Mouse (Mus musculus): ENCODE results near the gene Epor. TPM values are rescaled to one million over a fixed set of nuclear protein-coding genes. Genes with fewer than 3 reads are reported as not detected.

Gene Epor
- total and polyA plus RNA-seq, 3 experiments = 1.1 to 2.5 (median 1.4) TPM

- no peak for TF ChIP-seq POLR2A (IDR thresholded peaks at IDR 0.05; ENCODE audit: insufficient read depth, low read depth, low read length)
- TF ChIP-seq EP300 (IDR thresholded peaks at IDR 0.05; ENCODE audit: insufficient read depth, low read depth, low read length) = no peak
- no peak for TF ChIP-seq CTCF (IDR thresholded peaks at IDR 0.05)
Measured at GRCm38 (mm10) chr9:21938234-21938855, 25.0 kb downstream of the Epor start.

GRCm38 (mm10) chr9:21937711-21938175, 25.6 kb downstream of the Epor start:
- Histone ChIP-seq H3K36me3 (ENCODE audit: control insufficient read depth, insufficient read depth, low read length) (no peaks in the 10 kb centered on the region), H3K27ac (no peak overlapping the region), H3K27me3 (ENCODE audit: control insufficient read depth, insufficient read depth, low read length) (no peaks in the 10 kb centered on the region), H3K4me1 (ENCODE audit: control insufficient read depth, insufficient read depth, low read length) (no peaks in the 10 kb centered on the region), H3K79me2 (replicated peaks; ENCODE audit: control insufficient read depth, insufficient read depth, low read length) (no peaks in the 10 kb centered on the region), H3K4me3 (no peak overlapping the region), H3K9ac (ENCODE audit: low read depth, low read length) (no peak overlapping the region)
- no peak for DNase-seq
- intact Hi-C loops (cut with DNase I) = no loop called here
- WGBS = 92% methylated on average over 4 of the region's 4 CpGs
- TF ChIP-seq POLR2A (IDR thresholded peaks at IDR 0.05; ENCODE audit: insufficient read depth, low read depth, low read length) (no peak), CTCF (IDR thresholded peaks at IDR 0.05) (no peak), EP300 (IDR thresholded peaks at IDR 0.05; ENCODE audit: insufficient read depth, low read depth, low read length) (no peak)

More at GRCm38 (mm10) chr9:21938234-21938855, 25.0 kb downstream of the Epor start:
- no peak overlapping the region for H3K27ac ChIP-seq
- H3K4me1 ChIP-seq (ENCODE audit: control insufficient read depth, insufficient read depth, low read length) = no peaks in the 10 kb centered on the region
- H3K79me2 ChIP-seq (replicated peaks; ENCODE audit: control insufficient read depth, insufficient read depth, low read length) = no peaks in the 10 kb centered on the region
- intact Hi-C loops (cut with DNase I) = no loop called here
- no peaks in the 10 kb centered on the region for H3K36me3 ChIP-seq (ENCODE audit: control insufficient read depth, insufficient read depth, low read length)
- no peak overlapping the region for H3K9ac ChIP-seq (ENCODE audit: low read depth, low read length)
- H3K27me3 ChIP-seq (ENCODE audit: control insufficient read depth, insufficient read depth, low read length) = peaks cover under 1% of the 10 kb centered on the region; the same call in 1 of the 2 replicates
- DNase-seq = no peak
- 83% methylated on average over 4 of the region's 4 CpGs for WGBS
- H3K4me3 ChIP-seq = no peak overlapping the region

- H3K9ac ChIP-seq (ENCODE audit: low read depth, low read length) = peak within 1 kb of the TSS; percentile 70
- peak; percentile 93 to 94 for DNase-seq
- no peaks in the 10 kb centered on the region for H3K4me1 ChIP-seq (ENCODE audit: control insufficient read depth, insufficient read depth, low read length)
- no peaks in the 10 kb centered on the region for H3K27me3 ChIP-seq (ENCODE audit: control insufficient read depth, insufficient read depth, low read length)
- H3K36me3 ChIP-seq (ENCODE audit: control insufficient read depth, insufficient read depth, low read length) = no peaks in the 10 kb centered on the region
- peak within 1 kb of the TSS; percentile 51 for H3K4me3 ChIP-seq
- WGBS = 3% methylated on average over 43 of the region's 43 CpGs
- no peaks in the 10 kb centered on the region for H3K79me2 ChIP-seq (replicated peaks; ENCODE audit: control insufficient read depth, insufficient read depth, low read length)
- H3K27ac ChIP-seq = no peak within 1 kb of the TSS; the same call in 1 of the 2 replicates
- TF ChIP-seq EP300 (IDR thresholded peaks at IDR 0.05; ENCODE audit: insufficient read depth, low read depth, low read length) (no peak), POLR2A (IDR thresholded peaks at IDR 0.05; ENCODE audit: insufficient read depth, low read depth, low read length) (no peak), CTCF (IDR thresholded peaks at IDR 0.05) (0 out of 2 replicates have a peak, but pooled peaks have one; percentile 5)
- intact Hi-C loops (cut with DNase I) = no loop called here
Measured at GRCm38 (mm10) chr9:21936692-21937570, 26.4 kb downstream of the Epor start, which contains the start of gene Plppr2. Gene Plppr2, plus strand, starts transcription at chr9:21937033.

GRCm38 (mm10) chr9:21935466-21936131, 27.7 kb downstream of the Epor start:
- Histone ChIP-seq H3K36me3 (ENCODE audit: control insufficient read depth, insufficient read depth, low read length) (no peaks in the 10 kb centered on the region), H3K27ac (no peak overlapping the region), H3K9ac (ENCODE audit: low read depth, low read length) (no peak overlapping the region), H3K79me2 (replicated peaks; ENCODE audit: control insufficient read depth, insufficient read depth, low read length) (no peaks in the 10 kb centered on the region), H3K27me3 (ENCODE audit: control insufficient read depth, insufficient read depth, low read length) (no peaks in the 10 kb centered on the region), H3K4me1 (ENCODE audit: control insufficient read depth, insufficient read depth, low read length) (no peaks in the 10 kb centered on the region; the same call in 1 of the 2 replicates), H3K4me3 (no peak overlapping the region)
- DNase-seq = no peak
- WGBS = 92% methylated on average over 7 of the region's 7 CpGs
- intact Hi-C loops (cut with DNase I) = no loop called here
- TF ChIP-seq CTCF (IDR thresholded peaks at IDR 0.05) (no peak), EP300 (IDR thresholded peaks at IDR 0.05; ENCODE audit: insufficient read depth, low read depth, low read length) (no peak), POLR2A (IDR thresholded peaks at IDR 0.05; ENCODE audit: insufficient read depth, low read depth, low read length) (no peak)

- 88% methylated on average over 12 of the region's 12 CpGs for WGBS
- intact Hi-C loops (cut with DNase I) = no loop called here
- DNase-seq = no peak
- Histone ChIP-seq H3K4me3 (no peak overlapping the region), H3K36me3 (ENCODE audit: control insufficient read depth, insufficient read depth, low read length) (no peaks in the 10 kb centered on the region), H3K27ac (no peak overlapping the region), H3K9ac (ENCODE audit: low read depth, low read length) (no peak overlapping the region), H3K79me2 (replicated peaks; ENCODE audit: control insufficient read depth, insufficient read depth, low read length) (no peaks in the 10 kb centered on the region), H3K4me1 (ENCODE audit: control insufficient read depth, insufficient read depth, low read length) (no peaks in the 10 kb centered on the region; the same call in 1 of the 2 replicates), H3K27me3 (ENCODE audit: control insufficient read depth, insufficient read depth, low read length) (no peaks in the 10 kb centered on the region)
- TF ChIP-seq EP300 (IDR thresholded peaks at IDR 0.05; ENCODE audit: insufficient read depth, low read depth, low read length) = no peak
Measured at GRCm38 (mm10) chr9:21934021-21934420, 29.3 kb downstream of the Epor start.
